Mouse (Mus musculus): Measurements from ENCODE around the gene Ctnna3. TPM values are rescaled to one million over a fixed set of nuclear protein-coding genes. Genes with fewer than 3 reads are reported as not detected.
"Not testable (repeated sequence)": the region's sequence is repeated elsewhere in the genome, so short reads cannot be mapped to it uniquely, and the experiment has no call there.

Ctnna3 gene
- polyA plus RNA-seq, 2 experiments: 0.78 to 0.89 TPM

GRCm38 (mm10) chr10:64223023-64223422 is 793.1 kb downstream of the Ctnna3 start:
- TF ChIP-seq POLR2A (IDR thresholded peaks at IDR 0.05; ENCODE audit: borderline replicate concordance, extremely low read depth, insufficient read depth, insufficient read length): no peak
- H3K4me1 ChIP-seq (ENCODE audit: control insufficient read depth, insufficient read depth, low read length): no peaks in the 10 kb centered on the region
- no peak overlapping the region for H3K27ac ChIP-seq (replicated peaks; ENCODE audit: low read depth, low read length)
- ATAC-seq (ENCODE audit: low FRiP score, low read depth): no peak
- H3K9ac ChIP-seq (ENCODE audit: low read depth, low read length, severe bottlenecking): no peak overlapping the region
- H3K4me2 ChIP-seq (replicated peaks; ENCODE audit: low read depth, low read length, severe bottlenecking): no peak overlapping the region
- H3K27me3 ChIP-seq (ENCODE audit: control insufficient read depth, insufficient read depth, low read length): no peaks in the 10 kb centered on the region
- H3K4me3 ChIP-seq (replicated peaks; ENCODE audit: low read length): no peak overlapping the region
- H3K36me3 ChIP-seq (ENCODE audit: control insufficient read depth, insufficient read depth, low read length): no peaks in the 10 kb centered on the region
- no peaks in the 10 kb centered on the region for H3K9me3 ChIP-seq (ENCODE audit: control insufficient read depth, low read length)
- WGBS: 59% methylated on average over 3 of the region's 3 CpGs
- no peak for DNase-seq (ENCODE audit: low spot score)

DNA sequence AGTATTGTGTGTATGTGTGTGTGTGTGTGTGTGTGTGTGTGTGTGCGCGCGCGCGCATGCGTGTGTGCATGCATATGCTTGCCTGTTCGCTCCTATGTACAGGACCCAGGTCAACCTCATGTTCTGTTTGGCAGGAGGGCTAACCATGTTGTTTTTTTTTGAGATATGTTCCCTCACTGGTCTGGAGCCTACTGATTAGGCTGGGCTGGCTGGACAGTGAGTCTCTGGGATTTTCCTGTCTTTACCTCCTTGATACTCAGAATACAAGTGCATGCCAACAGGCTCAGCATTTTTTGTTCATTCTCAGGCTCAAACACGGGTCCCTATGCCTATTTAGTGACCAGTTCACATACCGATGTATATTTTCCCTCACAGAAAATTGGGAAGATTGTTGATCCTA is 794.1 kb downstream of the Ctnna3 start:
- DNase-seq (ENCODE audit: low spot score): no peak
- 94% methylated on average over 9 of the region's 9 CpGs for WGBS
- H3K4me2 ChIP-seq (replicated peaks; ENCODE audit: low read depth, low read length, severe bottlenecking): no peak overlapping the region

DNA sequence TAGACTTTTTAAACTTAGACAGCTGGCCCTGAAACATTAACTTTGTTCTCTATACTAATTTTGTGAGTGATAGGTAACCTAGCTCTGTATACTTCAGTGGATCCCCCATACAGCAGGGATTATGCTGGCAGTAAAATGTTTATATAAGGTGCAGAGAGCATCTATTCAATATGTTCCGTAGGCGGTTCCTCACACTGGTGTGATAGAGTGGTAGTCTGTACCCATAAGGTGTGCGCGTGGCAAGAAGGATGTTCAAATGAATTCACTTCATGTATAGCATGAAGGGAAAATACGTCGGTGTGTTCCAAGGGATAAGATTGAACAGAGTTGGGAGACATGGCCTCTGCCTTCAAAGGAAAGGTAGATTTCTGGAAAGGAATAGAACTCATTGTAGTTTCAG is 794.5 kb downstream of the Ctnna3 start:
- Histone ChIP-seq H3K9me3 (ENCODE audit: control insufficient read depth, low read length) (no peaks in the 10 kb centered on the region), H3K36me3 (ENCODE audit: control insufficient read depth, insufficient read depth, low read length) (no peaks in the 10 kb centered on the region), H3K4me3 (replicated peaks; ENCODE audit: low read length) (no peak overlapping the region), H3K4me2 (replicated peaks; ENCODE audit: low read depth, low read length, severe bottlenecking) (no peak overlapping the region), H3K27me3 (ENCODE audit: control insufficient read depth, insufficient read depth, low read length) (no peaks in the 10 kb centered on the region), H3K9ac (ENCODE audit: low read depth, low read length, severe bottlenecking) (no peak overlapping the region), H3K27ac (replicated peaks; ENCODE audit: low read depth, low read length) (no peak overlapping the region), H3K4me1 (ENCODE audit: control insufficient read depth, insufficient read depth, low read length) (no peaks in the 10 kb centered on the region)
- WGBS: 92% methylated on average over 6 of the region's 6 CpGs
- TF ChIP-seq POLR2A (IDR thresholded peaks at IDR 0.05; ENCODE audit: borderline replicate concordance, extremely low read depth, insufficient read depth, insufficient read length): no peak
- ATAC-seq (ENCODE audit: low FRiP score, low read depth) (no peak), DNase-seq (ENCODE audit: low spot score) (no peak)

More for the DNA sequence above, 794.1 kb downstream of the Ctnna3 start:
- Histone ChIP-seq H3K27ac (replicated peaks; ENCODE audit: low read depth, low read length) (no peak overlapping the region), H3K4me1 (ENCODE audit: control insufficient read depth, insufficient read depth, low read length) (no peaks in the 10 kb centered on the region), H3K27me3 (ENCODE audit: control insufficient read depth, insufficient read depth, low read length) (no peaks in the 10 kb centered on the region), H3K4me3 (replicated peaks; ENCODE audit: low read length) (no peak overlapping the region), H3K36me3 (ENCODE audit: control insufficient read depth, insufficient read depth, low read length) (no peaks in the 10 kb centered on the region), H3K9ac (ENCODE audit: low read depth, low read length, severe bottlenecking) (no peak overlapping the region), H3K9me3 (ENCODE audit: control insufficient read depth, low read length) (no peaks in the 10 kb centered on the region)
- ATAC-seq (ENCODE audit: low FRiP score, low read depth): no peak
- TF ChIP-seq POLR2A (IDR thresholded peaks at IDR 0.05; ENCODE audit: borderline replicate concordance, extremely low read depth, insufficient read depth, insufficient read length): no peak

- H3K9ac ChIP-seq (ENCODE audit: low read depth, low read length, severe bottlenecking); DNase-seq (ENCODE audit: low spot score); H3K27ac ChIP-seq (replicated peaks; ENCODE audit: low read depth, low read length); ATAC-seq (ENCODE audit: low FRiP score, low read depth); H3K36me3 ChIP-seq (ENCODE audit: control insufficient read depth, insufficient read depth, low read length); H3K9me3 ChIP-seq (ENCODE audit: control insufficient read depth, low read length); H3K4me2 ChIP-seq (replicated peaks; ENCODE audit: low read depth, low read length, severe bottlenecking); H3K4me1 ChIP-seq (ENCODE audit: control insufficient read depth, insufficient read depth, low read length); H3K27me3 ChIP-seq (ENCODE audit: control insufficient read depth, insufficient read depth, low read length); H3K4me3 ChIP-seq (replicated peaks; ENCODE audit: low read length): not testable (repeated sequence)
Measured at GRCm38 (mm10) chr10:64225826-64226225, 795.9 kb downstream of the Ctnna3 start.

- Histone ChIP-seq H3K27me3 (ENCODE audit: control insufficient read depth, insufficient read depth, low read length) (no peaks in the 10 kb centered on the region), H3K4me2 (replicated peaks; ENCODE audit: low read depth, low read length, severe bottlenecking) (no peak overlapping the region), H3K27ac (replicated peaks; ENCODE audit: low read depth, low read length) (no peak overlapping the region), H3K4me1 (ENCODE audit: control insufficient read depth, insufficient read depth, low read length) (no peaks in the 10 kb centered on the region), H3K4me3 (replicated peaks; ENCODE audit: low read length) (no peak overlapping the region), H3K9ac (ENCODE audit: low read depth, low read length, severe bottlenecking) (no peak overlapping the region), H3K36me3 (ENCODE audit: control insufficient read depth, insufficient read depth, low read length) (no peaks in the 10 kb centered on the region), H3K9me3 (ENCODE audit: control insufficient read depth, low read length) (no peaks in the 10 kb centered on the region)
- TF ChIP-seq POLR2A (IDR thresholded peaks at IDR 0.05; ENCODE audit: borderline replicate concordance, extremely low read depth, insufficient read depth, insufficient read length): no peak
- WGBS: 88% methylated on average over 4 of the region's 4 CpGs
- no peak for DNase-seq (ENCODE audit: low spot score)
- no peak for ATAC-seq (ENCODE audit: low FRiP score, low read depth)
Measured at GRCm38 (mm10) chr10:64243421-64243820, 813.5 kb downstream of the Ctnna3 start.

GRCm38 (mm10) chr10:64268156-64268555 is 838.3 kb downstream of the Ctnna3 start:
- no peak for DNase-seq (ENCODE audit: low spot score)
- Histone ChIP-seq H3K4me2 (replicated peaks; ENCODE audit: low read depth, low read length, severe bottlenecking) (no peak overlapping the region), H3K27me3 (ENCODE audit: control insufficient read depth, insufficient read depth, low read length) (no peaks in the 10 kb centered on the region), H3K36me3 (ENCODE audit: control insufficient read depth, insufficient read depth, low read length) (no peaks in the 10 kb centered on the region), H3K9me3 (ENCODE audit: control insufficient read depth, low read length) (no peaks in the 10 kb centered on the region), H3K4me1 (ENCODE audit: control insufficient read depth, insufficient read depth, low read length) (no peaks in the 10 kb centered on the region), H3K9ac (ENCODE audit: low read depth, low read length, severe bottlenecking) (no peak overlapping the region), H3K27ac (replicated peaks; ENCODE audit: low read depth, low read length) (no peak overlapping the region), H3K4me3 (replicated peaks; ENCODE audit: low read length) (no peak overlapping the region)
- no peak for TF ChIP-seq POLR2A (IDR thresholded peaks at IDR 0.05; ENCODE audit: borderline replicate concordance, extremely low read depth, insufficient read depth, insufficient read length)
- ATAC-seq (ENCODE audit: low FRiP score, low read depth): no peak
- 82% methylated on average over 4 of the region's 4 CpGs for WGBS
